Mouse (Mus musculus): ENCODE measurements around the gene Med25.

Gene Med25

GRCm38 (mm10) chr7:44892276-44892921 is at the start of gene Med25:
Gene Med25, minus strand, starts transcription at chr7:44892712.
- DNase-seq (ENCODE audit: low spot score) = peak; percentile 96

- DNase-seq (ENCODE audit: low spot score) = no peak
Measured at GRCm38 (mm10) chr7:44938680-44939079, 46.2 kb upstream of the Med25 start.

DNA sequence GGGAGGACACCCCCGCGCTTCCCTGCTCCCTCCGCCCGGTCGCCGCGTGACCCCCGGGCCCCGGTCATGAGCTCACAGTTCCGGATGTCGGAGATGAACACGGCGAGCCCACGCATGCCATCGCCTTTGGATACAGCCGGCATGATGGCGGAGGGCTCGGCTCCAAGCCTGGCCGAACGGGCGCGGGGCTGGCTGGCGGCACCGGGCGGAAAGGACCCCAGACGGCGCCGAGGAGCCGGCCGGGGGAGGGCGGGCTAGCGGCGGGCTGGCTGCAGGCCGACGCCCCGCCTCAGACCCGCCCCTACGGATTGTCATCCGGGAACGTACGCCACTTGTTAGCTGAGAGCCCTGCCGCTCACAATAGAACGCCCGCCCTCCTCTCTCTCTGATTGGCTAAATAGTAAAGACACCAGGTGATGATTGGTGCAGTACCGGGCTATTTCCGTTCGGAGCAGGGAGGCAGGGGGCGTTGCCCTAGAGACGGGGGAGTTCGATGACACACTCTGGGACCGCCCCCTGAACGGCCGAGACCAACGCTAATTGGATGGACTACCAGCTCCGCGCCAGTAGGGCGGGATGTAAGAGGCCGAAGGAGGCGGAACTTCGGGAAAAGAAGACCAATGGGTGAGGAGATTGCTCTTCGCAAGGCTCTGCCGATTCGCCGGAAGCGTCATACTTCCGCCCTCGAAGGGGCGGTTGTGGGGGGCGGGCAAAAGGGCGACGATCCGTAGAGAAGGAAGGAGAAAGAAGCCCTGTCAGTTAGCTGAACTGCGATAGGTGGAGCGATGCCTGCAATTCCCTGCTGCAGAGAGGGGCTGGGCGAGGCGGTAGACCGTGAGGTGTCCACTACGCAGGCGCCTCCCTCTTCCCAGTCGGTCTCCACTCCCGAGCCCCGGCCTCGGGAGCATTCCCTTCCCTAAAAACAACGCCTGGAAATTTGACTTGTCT is 37.0 kb upstream of the Med25 start, which contains the start of gene Ap2a1:
Gene Ap2a1 (minus strand): TSS at position 293 of the 948 bp plus-strand sequence.
- DNase-seq (ENCODE audit: low spot score) = peak; percentile 100

DNA sequence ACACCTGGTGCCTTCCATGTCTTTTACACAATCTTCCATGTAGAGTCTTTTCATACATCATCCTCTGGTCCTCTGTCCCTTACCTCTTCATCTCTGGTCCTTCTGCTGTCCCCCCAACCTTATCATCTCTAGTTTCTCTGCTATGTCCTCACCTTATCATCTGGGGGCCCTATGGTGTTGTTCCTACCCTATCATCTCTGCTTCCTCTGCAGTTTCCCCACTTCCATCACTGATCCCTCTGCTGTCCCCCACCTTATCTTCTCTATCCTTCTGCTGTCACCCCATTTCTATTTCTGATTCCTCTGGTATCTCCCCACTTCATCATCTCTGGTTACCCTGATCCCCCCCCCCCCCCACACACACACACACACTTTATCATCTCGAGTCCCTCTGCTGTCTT is 36.1 kb upstream of the Med25 start:
- DNase-seq (ENCODE audit: low spot score) = no peak

GRCm38 (mm10) chr7:44925468-44925867 is 33.0 kb upstream of the Med25 start:
- no peak for DNase-seq (ENCODE audit: low spot score)

GRCm38 (mm10) chr7:44922530-44922929 is 30.0 kb upstream of the Med25 start:
- DNase-seq (ENCODE audit: low spot score) = peak; percentile 71

DNA sequence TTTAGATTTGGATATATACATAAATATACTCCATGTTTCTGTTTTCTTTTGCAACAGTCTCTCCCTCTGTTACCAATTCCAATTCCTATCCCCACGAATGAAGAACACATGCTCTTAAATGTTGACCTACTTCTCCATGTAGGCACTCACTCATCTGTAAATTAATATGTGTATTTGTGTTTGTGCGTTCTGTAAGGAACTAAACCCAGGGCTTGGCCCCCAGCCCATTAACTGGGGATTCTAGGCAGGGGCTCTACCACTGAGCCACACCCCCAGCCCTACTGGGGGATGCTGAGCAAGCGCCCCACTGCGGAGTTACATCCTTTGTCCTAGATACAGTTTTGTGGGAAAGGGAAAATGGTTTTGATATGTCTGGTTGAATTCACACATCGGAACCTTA is 26.6 kb upstream of the Med25 start:
- no peak for DNase-seq (ENCODE audit: low spot score)

DNA sequence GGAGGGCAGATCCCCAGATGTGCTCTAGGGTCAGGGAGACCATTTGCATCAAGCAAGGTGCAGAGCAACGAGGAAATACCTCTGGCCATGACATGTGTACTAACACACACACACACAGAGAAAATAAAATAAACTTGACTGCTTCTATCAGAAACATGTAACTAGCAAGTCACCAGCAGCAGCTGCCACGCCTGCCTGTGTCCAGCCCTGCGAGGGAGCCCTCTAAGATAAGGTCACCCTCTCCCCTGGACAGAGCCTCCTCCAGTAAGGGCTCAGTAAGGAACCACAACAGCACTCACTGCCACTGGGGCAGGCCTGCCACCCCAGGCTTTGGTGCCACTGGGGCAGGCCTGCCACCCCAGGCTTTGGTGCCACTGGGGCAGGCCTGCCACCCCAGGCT is 25.7 kb upstream of the Med25 start:
- no peak for DNase-seq (ENCODE audit: low spot score)

GRCm38 (mm10) chr7:44916881-44917280 is 24.4 kb upstream of the Med25 start:
- DNase-seq (ENCODE audit: low spot score) = no peak

- no peak for DNase-seq (ENCODE audit: low spot score)
Measured at GRCm38 (mm10) chr7:44916191-44916590, 23.7 kb upstream of the Med25 start.

DNA sequence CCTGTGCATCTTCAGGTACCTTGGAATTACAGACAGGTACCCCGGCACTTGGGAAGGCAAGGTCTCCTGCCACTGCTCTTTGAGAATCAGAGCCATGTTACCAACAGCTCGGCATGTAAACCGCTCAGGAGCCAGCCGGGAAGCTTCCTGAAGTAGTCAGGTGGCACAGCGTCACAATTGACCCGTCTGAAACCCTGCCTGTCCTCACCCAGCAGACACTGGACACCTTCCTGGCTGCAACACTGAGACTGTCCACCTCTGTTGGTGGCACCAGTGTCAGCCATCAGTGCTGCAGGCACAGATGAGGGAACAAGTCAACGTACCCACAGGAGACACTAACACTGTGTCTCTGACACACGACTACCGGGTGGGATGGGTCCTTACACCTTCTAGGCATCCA is 22.8 kb upstream of the Med25 start:
- peak; percentile 1 for DNase-seq (ENCODE audit: low spot score)

DNA sequence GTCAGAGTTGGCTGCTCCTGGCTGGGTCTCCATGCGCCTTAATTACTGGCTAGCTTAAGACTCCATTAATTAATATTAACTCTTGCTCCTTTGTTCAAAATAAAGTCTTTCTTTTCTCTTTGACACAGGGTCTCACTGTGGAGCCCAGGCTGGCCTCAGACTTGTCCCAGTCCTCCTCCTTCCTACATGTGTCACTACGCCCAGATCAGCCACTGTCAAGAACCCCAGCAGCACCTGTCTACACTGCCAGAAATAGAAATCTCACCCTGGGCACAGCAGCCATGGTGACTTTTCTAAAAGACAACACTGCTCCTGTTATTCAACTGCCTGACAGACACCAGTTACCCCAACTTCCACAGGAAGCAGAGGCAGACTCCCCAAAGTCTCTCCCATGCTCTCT is 21.9 kb upstream of the Med25 start:
- DNase-seq (ENCODE audit: low spot score) = no peak

GRCm38 (mm10) chr7:44908706-44909476 is 16.4 kb upstream of the Med25 start:
- no peak for DNase-seq (ENCODE audit: low spot score)

DNA sequence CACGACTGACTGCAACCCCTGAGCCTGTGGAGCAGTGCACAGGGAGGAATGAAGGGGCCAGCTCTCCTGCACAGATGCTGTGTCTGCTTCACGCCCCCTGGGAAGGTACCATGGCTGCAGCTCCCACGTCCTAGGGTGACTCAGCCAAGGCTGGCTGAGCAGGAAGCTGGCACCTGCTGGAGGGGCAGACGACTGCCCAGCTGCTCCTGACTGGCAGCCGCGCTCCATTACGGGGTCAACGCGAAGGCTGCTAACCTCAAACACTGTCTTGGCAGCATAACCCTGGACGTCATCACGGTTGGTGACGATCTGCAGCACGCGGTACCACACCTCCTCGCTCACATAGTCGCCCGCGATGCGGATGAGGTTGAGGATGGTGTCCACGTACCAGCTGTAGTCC is 12.9 kb upstream of the Med25 start:
- DNase-seq (ENCODE audit: low spot score) = no peak

DNA sequence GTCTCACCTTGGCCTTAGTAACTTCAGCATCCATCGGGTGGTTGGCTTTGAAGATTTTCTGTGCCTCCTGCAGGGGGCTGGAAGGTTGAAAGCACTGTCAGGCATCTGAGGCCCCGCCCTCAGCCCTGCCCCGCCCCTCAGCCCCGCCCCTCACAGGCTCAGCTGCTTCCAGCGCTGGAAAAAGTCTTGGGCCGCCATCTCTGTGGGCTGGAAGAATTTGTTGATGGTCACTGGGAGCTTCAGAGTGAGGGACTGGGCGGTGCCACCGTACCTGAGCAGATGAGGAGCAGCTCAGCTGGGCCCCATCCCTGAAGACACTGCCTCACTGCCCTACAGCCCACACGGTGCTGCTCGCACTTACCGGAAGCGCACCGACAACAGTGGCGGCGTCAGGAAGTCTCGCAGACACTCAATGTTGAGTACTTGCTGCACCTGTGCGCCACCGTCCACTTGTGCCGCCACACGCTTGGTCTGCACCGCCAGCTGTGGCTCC is 8.8 kb upstream of the Med25 start:
- DNase-seq (ENCODE audit: low spot score) = no peak

- no peak for DNase-seq (ENCODE audit: low spot score)
Measured at GRCm38 (mm10) chr7:44900632-44901031, 8.1 kb upstream of the Med25 start.

- DNase-seq (ENCODE audit: low spot score) = peak; percentile 43
Measured at GRCm38 (mm10) chr7:44898607-44899006, 6.1 kb upstream of the Med25 start.

- no peak for DNase-seq (ENCODE audit: low spot score)
Measured at GRCm38 (mm10) chr7:44896499-44896898, 4.0 kb upstream of the Med25 start.

DNA sequence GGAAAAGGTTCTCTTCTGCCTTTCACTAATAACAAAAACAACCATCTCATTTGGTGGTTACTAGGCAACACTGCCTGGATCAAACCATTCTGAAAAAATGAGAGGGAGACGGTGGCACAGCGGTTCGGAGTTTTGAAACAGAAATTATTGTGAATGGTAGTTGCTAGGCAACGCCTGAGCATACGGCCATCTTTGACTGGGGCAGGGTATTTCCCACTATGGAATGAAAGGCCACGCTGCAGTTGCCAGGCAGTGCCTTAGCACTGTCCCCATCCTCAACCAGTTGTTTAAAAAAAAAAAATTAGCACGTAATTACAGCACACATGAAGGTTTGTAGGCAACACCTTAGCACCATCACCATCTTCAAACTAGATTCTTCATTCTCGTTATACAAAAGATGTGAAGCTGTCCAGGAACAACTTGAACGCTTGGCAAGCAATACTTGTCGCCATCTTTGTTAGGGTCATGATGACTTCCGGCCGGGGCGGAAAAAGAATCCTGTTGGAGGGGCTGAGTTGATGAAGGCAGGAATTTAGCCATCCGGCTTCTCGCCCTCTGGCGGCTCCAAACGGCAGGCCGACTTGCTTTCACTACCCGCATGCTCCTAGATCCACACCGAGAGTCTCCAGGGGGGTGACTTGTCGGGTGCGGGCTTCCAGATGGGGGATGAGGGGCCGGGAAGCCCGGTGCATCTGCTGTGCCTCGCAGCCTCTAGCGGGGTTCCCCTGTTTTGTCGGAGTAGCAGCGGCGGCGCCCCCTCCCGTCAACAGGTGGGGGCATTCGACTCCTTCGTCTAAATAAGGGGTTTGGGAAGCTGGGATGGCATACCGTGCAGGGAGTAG is 3.3 kb upstream of the Med25 start, which contains the start of gene Fuz:
Gene Fuz (plus strand): TSS at position 487 of the 842 bp plus-strand sequence.
- peak; percentile 90 for DNase-seq (ENCODE audit: low spot score)

GRCm38 (mm10) chr7:44895206-44895592 is 2.7 kb upstream of the Med25 start:
- no peak for DNase-seq (ENCODE audit: low spot score)

DNA sequence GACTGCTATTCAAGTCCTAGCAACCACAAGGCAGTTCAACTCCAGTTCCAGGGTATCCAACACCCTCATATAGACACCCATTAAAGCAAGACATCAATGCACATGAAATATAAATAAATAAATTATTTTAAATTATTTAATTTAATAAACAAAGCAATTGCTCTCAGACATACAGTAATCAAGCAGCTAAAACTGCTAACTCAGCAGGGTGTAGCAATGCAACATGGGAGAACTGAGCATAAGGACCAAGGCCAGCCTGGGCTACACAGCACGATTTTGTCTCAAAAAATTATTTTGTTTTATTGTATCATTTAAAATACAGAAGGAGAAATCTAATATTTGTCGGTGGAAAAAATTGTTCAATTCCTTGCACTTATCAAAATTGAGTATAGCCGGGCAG is 1.7 kb upstream of the Med25 start:
- no peak for DNase-seq (ENCODE audit: low spot score)
